Mouse (Mus musculus) cerebellum, adult (tissue): ENCODE results near the gene Wdfy3.
"Not testable (repeated sequence)": the region's sequence is repeated elsewhere in the genome, so short reads cannot be mapped to it uniquely, and the experiment has no call there.

ENCODE experiments used
- ATAC-seq: cut with Nextera tagmentation; 2 replicates; pipeline ENCODE4 v1.9.2; 2017; ENCODE audit warnings: mild to moderate bottlenecking, moderate library complexity, mixed read lengths; ENCODE audit not compliant: insufficient number of reproducible peaks, low FRiP score, low TSS enrichment

The Wdfy3 gene

DNA sequence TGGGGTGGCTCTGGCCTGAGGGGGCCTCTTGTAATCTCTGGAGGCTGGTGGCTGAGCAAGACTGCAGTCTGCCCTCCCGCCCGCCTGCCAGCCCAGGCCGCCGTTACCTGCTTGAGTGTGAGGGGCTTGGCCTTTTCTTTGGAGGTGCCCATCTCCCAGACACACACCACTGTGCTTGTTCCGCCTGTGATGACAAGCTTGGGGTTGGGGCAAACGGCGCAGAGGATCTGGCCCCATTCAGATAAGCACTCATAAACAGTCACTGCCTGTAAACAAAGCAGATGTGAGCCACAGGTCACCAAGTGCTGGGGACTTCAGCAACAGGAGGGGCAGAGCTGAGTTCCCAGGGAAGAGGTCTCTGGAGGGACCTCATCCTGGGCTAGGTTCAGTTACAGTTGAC lies 218.6 kb downstream of the Wdfy3 start:
- ATAC-seq: no peak

- no peak for ATAC-seq
Measured at GRCm38 (mm10) chr5:101847762-101848161, 222.0 kb downstream of the Wdfy3 start.

DNA sequence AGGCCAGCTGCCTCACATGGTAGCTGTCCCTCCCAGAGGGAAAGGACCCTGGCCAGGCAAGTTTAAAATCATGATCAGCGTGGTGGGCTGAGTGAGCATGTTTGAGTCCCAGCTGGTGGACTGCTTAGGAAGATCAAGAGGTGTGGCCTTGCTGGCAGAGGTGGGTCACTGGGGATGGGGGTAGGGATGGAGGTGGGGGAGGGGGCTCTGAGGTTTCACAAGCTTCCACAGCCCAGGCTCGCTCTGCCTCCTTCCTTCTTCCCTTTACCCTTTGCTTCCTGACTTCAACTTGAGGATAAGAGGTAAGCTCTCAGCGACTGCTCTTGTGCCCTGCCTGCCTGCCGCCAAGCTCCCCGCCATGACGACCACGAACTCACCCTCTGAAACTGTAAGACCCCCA lies 222.4 kb downstream of the Wdfy3 start:
- ATAC-seq: no peak

- no peak for ATAC-seq
Measured at GRCm38 (mm10) chr5:101845930-101846329, 223.8 kb downstream of the Wdfy3 start.

DNA sequence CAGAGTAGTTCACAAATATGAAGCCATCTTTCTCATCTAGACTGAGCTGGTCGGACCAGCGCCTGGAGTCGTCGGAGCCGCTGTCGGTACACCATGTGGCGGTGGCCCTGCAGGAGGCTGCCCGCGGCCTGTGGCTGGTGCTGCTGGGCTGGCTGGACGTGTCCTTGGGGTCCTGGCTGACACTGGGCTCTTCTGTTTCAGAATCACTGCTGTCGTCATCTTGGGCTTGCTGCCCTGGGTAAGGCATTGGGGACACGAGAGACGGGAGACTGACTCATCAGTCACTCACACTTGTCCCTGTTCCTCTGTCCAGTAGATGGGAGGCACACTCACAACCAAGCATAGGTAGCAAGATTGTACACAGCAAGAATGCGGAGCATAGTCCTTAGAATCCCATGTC lies 224.7 kb downstream of the Wdfy3 start:
- no peak for ATAC-seq

GRCm38 (mm10) chr5:101840476-101840875 lies 229.2 kb downstream of the Wdfy3 start:
- peak; percentile 66; the same call in 1 of the 2 replicates for ATAC-seq

DNA sequence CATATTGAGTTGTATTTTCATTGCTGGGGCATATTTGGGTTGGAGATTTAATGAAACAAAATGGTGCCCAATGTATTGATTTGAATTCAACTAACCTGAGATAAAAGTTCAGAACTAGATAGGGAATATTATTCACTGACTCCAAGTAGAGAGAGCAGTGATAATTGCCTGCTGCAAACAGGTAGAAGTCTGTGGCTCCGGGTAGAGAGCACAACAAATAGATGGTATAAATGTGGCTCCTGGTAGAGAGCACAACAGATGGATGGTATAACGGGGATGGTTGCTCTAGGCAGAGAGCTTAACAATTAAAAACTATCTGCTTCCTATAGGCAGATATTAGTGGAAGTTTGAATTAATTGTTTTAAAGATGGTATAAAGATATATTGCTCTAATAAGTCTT lies 232.1 kb downstream of the Wdfy3 start:
- not testable (repeated sequence) for ATAC-seq

GRCm38 (mm10) chr5:101836221-101836620 lies 233.5 kb downstream of the Wdfy3 start:
- no peak for ATAC-seq

DNA sequence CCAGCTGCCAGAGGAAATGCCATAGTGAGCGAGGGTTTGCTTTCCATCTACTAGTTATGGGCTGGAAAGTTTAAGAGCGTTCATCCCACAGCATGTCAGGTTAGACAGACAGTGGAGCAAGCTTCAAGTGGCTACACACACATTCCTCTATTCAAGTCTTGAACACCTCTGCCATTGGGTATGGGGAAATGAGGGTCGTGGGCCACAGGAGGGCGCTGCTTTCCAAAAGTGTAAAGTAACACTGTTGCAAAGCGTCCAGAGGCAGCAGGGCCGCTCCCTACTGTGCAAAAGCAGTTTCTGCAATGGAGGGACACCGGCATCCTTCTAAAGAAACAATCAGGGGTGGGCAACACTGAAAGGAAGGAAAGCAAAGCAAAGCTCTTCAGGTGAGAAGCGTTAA lies 235.8 kb downstream of the Wdfy3 start:
- no peak for ATAC-seq

- no peak for ATAC-seq
Measured at GRCm38 (mm10) chr5:101832991-101833390, 236.7 kb downstream of the Wdfy3 start.

GRCm38 (mm10) chr5:101832042-101832441 lies 237.7 kb downstream of the Wdfy3 start:
- peak; percentile 69; the same call in 1 of the 2 replicates for ATAC-seq

GRCm38 (mm10) chr5:101830180-101830579 lies 239.5 kb downstream of the Wdfy3 start:
- ATAC-seq: no peak

DNA sequence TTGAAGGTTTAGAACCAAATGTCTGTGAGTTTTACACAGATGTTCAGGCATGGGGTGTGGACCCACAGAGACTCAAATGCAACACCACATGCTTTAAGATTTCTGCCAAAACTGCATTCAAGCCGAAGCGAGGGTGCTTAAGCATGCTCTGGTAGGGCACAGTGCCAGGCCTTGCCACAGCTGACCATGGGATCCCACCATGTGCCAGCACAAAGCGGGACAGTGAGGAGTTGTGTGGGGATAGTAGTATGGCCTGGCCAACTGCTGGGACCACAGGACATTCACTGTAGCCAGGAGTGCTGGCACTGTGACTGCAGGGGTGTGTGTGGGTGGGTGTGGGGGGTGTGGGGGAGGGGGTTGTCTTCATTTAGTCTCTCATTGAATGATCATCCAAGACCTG lies 240.8 kb downstream of the Wdfy3 start:
- ATAC-seq: no peak

- ATAC-seq: no peak
Measured at GRCm38 (mm10) chr5:101827477-101827876, 242.2 kb downstream of the Wdfy3 start.

DNA sequence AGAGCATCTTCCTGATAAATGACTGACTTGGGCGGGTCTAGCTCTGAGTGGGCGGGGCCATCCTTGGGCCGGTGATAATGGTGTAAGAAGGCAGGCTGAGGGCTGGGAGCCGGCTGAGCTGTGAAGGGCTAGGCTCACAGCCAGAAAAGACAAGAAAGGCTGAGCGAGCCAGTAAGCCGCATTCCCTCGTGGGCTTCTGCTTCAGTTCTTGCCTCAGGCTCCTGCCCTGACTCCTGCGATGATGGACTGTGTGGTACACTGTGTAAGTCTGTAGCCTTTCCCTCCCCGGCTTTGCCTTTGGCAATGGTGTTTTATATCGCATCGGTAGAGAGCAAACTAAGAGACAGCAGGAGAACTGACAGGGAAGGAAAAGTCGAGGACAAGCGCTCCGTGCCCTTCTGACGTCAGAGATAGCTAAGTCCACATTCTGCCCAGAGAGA lies 243.2 kb downstream of the Wdfy3 start:
- ATAC-seq: peak; percentile 62

DNA sequence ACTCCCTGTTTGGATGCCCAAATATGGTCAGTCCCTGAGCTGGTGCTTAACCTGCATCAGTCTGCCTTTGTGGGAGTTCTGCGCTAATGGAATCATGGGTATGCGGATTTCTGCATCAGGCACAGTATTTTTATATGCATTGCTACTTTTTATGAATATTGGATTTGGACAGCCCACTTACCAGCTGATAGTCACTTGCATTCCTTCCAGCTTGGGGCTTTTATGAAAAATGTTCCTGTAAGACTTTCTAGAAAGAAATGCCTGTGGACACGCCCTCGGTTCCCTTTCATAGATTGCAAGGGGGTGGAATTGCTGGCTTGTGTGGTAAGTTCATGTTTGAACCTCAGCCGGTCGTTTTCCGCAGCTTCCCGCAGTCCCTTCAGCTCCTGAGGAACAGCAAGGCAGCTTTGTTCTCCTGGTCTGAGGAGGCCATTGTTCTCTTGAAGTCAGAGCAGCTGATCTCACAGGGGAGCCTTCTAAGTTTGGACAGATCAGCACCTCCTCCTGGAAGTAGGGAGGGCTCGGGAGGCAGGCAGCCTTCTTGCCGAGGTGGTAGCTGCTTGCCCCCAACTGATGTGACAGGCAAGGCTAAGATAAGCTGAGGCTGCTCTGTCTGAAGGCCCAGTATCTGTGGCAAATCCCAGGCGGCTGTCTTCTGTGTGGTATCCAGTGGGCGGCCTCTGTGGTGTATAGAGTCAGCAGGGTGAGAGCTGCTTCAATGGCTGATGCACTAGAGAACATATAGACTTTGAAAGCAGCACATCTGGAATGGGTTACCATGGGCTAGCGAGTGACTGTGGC lies 244.4 kb downstream of the Wdfy3 start:
- no peak for ATAC-seq

DNA sequence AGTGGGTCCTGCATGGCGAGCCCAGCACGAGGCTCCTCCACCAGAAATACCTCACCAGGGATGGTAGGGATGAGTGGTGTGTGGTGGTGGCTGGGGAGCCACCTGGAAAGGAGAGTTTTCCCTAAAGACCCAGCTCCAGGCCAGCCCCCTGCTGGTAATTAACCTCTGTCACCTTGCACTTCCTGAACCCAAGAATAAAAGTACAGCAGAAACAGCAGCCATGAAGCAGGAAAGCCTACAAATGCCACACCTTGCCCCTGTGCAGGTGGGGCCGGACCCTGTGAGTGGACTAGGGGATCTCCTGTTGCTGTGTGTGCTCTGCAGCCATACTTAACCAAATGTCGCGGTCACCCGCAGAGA lies 247.4 kb downstream of the Wdfy3 start:
- ATAC-seq: no peak

DNA sequence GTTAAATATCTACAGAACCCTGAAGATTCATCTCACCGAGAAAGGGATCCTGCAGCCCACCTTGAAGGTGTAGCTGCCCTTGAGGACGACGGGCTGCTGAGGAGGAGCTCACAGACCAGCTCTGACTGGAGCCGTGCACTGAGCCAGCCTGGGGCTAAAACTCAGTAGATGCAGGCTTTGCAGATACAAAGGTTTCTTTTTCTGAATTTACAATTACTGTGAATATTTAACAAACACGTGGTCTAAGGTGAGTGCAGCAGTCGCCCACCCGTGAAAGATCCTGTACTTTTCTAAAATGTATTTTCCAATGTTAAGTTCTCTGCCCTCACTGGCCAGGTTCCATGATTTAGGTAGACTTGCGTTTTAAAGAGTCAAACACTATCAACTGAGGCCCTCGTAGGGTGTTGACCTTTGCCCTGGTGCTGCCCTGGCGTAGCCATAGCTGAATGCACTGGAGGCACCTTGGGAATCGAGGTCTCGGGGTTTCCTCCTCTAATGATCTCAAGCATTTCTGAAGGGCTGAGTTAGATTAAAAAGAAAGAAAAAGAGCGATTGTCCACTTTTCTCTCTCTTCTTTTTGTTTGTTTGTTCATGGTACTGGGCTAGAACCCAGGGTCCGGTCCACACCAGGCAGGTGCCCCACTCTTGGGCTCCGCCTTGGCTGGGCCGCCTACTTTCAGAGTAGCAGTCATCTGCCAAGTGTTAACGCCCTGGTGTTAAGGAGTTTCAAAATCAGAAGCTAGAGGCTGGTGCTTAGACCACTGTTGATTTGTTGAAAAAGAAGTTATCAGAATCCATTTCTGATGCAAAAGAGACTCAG lies 248.0 kb downstream of the Wdfy3 start:
- no peak for ATAC-seq

DNA sequence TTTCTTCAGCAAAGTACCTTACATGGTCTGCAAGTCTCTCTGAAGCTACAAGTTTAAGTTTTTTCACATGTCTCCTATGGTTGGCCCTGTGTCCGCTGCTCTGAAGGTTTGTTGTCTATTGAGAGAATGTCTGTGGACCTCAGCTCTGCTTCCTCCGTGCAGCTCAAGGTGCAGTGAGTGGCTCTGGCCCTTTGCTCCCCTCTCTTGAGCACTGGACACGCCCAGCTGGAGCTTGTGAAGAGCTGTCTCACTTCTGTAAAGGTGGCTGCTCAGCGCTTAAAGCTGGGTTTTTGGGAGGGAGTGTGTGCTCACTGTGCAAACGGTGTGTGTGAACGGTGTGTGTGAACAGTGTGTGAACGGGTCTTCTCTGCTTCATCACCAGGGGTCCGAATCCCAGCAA lies 248.7 kb downstream of the Wdfy3 start:
- ATAC-seq: no peak

DNA sequence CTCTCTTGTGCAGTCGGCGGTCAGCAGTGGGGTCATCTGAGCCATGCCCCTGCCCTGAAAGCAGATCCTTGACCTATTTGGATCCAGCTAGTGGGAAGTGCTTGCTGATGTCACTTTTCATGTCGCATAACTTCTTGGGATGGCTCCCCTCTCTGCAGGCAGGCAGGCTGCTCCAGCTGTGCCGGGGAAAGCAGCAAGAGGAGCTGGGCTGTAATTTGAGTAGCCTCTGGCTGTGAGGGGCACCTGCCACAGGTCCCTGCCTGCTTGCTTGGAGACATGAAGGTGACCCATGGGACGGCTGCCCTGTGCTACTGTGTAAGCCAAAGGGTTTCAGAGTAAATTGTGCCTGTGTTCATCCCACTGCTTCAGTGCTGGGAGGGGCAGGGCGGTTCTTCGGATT lies 249.9 kb downstream of the Wdfy3 start:
- no peak for ATAC-seq

DNA sequence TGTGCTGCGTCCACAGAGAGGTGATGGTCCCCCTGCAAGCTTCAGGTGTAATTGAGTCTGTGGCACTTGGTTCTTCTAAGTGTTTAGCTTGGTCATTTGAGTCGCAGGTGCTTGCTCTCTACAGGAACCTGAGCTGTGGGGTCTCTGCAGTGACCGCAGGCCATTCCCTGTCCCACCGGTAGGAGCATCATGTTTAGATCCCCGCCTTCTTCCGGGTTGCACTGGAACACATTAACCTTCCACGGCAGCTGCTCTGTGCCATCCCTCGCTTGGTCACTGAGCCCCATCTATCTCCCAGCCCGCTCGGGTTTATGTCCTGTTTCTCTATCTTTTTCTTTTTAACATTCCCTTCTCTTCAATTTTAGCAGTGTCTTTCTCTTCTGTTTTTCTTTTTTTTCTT lies 250.5 kb downstream of the Wdfy3 start:
- ATAC-seq: no peak

- ATAC-seq: no peak
Measured at GRCm38 (mm10) chr5:101816822-101817221, 252.9 kb downstream of the Wdfy3 start.
